ENCODE assay signal across 9 mouse cellular contexts in the genomic region with DNA sequence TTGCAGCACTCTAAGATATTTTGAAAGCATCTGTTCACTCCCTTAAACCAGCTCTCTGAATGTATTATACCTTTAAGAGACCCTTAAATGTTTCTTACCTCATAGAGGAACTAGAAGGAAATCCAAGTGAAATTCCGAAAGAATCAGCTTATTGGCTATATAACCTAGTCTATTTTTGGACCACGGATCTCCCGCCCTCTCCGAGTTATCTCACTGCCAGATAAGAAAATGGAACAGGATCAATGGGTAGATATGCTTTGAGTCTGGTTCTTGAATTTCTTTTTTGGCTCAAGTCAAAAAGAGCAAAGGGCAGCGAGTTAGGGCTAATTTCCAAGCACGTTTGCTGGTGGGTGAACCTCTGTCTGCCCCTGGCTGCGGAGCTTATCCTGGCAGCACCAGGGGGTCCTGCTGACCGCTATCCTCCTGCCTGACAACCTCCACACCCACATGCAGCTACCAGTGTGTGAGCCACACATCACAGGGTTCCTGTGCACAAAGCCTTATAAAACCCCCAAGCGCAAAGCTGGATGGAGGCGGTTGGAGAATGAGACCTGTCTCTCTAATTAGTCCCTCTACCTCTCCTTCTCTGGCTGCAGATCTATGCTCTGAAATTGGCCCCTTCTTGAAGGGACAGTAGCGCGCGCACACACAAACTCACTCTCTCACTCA. TPM values are rescaled to one million over a fixed set of nuclear protein-coding genes. Genes with fewer than 3 reads are reported as not detected.
DNase-seq lines count a peak whose midpoint lies in the region; ATAC-seq and TF ChIP-seq lines count a peak whose summit lies in the region.
"Had no signal": no experiment of that assay in that cellular context is flagged by ENCODE, and none has a peak within 500 bp of the region (broad histone marks: within the 10 kb centered on the region; RNA-seq: fewer than 3 reads in every experiment).

No protein-coding gene starts in this region.

- no peak overlapping the region for H3K27ac ChIP-seq in ES-Bruce4 (ENCODE audit: insufficient read depth, low read length)
- H3K27ac ChIP-seq in limb, embryonic 12.5 days = no peak overlapping the region
- H3K27ac ChIP-seq in stomach, postnatal 0 days (replicated peaks) = no peak overlapping the region

- no peak for ATAC-seq in limb, embryonic 12.5 days (ENCODE audit: insufficient number of reproducible peaks, insufficient read depth, low FRiP score, low TSS enrichment, low read depth)
- no peak for ATAC-seq in stomach, postnatal 0 days (ENCODE audit: low FRiP score, low TSS enrichment)

- peak overlapping the region; percentile 89 for H3K4me2 ChIP-seq in limb, embryonic 12.5 days
- H3K4me2 ChIP-seq in stomach, postnatal 0 days (replicated peaks; ENCODE audit: low read depth) = peak overlapping the region; percentile 53

- no peak overlapping the region for H3K9ac ChIP-seq in ES-Bruce4 (ENCODE audit: low read depth, poor library complexity, severe bottlenecking)
- H3K9ac ChIP-seq in limb, embryonic 12.5 days (replicated peaks) = peak overlapping the region; percentile 50
- H3K9ac ChIP-seq in stomach, postnatal 0 days (ENCODE audit: low read length) = no peak overlapping the region

- TF ChIP-seq POLR2A in ES-Bruce4 (IDR thresholded peaks at IDR 0.05; ENCODE audit: insufficient read depth, low read length) = no peak

- no peak for TF ChIP-seq CTCF in ES-Bruce4 (IDR thresholded peaks at IDR 0.05; ENCODE audit: low read depth, low read length)
- TF ChIP-seq CTCF in stomach, postnatal 0 days (IDR thresholded peaks at IDR 0.05; ENCODE audit: low read depth) = no peak

- peaks cover 5% of the 10 kb centered on the region; the same call in 1 of the 2 replicates for H3K27me3 ChIP-seq in ES-Bruce4 (ENCODE audit: control insufficient read depth, insufficient read depth, low read length, poor library complexity, severe bottlenecking)
- H3K27me3 ChIP-seq in limb, embryonic 12.5 days = peaks cover 21% of the 10 kb centered on the region
- no peaks in the 10 kb centered on the region for H3K27me3 ChIP-seq in stomach, postnatal 0 days (ENCODE audit: control insufficient read depth, insufficient read depth, low read length)

- 14% methylated on average over 13 of the region's 13 CpGs for WGBS in limb, embryonic 12.5 days
- 8% methylated on average over 13 of the region's 13 CpGs for WGBS in stomach, postnatal 0 days

- H3K4me3 ChIP-seq in ES-Bruce4 (ENCODE audit: low read depth, low read length) = peak overlapping the region; percentile 48
- peak overlapping the region; percentile 47 for H3K4me3 ChIP-seq in limb, embryonic 12.5 days (replicated peaks)
- peak overlapping the region; percentile 35; the same call in 1 of the 2 replicates for H3K4me3 ChIP-seq in stomach, postnatal 0 days (ENCODE audit: low read depth, low read length)

- no peaks in the 10 kb centered on the region for H3K4me1 ChIP-seq in ES-Bruce4 (ENCODE audit: control insufficient read depth, insufficient read depth, low read length)
- peaks cover 12% of the 10 kb centered on the region; the same call in 1 of the 2 replicates for H3K4me1 ChIP-seq in limb, embryonic 12.5 days (replicated peaks)
- H3K4me1 ChIP-seq in stomach, postnatal 0 days (replicated peaks; ENCODE audit: control insufficient read depth, insufficient read depth) = no peaks in the 10 kb centered on the region

- H3K9me3 ChIP-seq in ES-Bruce4 (replicated peaks; ENCODE audit: control insufficient read depth, insufficient read depth, low read length, poor library complexity, severe bottlenecking) = no peaks in the 10 kb centered on the region
- H3K9me3 ChIP-seq in limb, embryonic 12.5 days = no peaks in the 10 kb centered on the region
- H3K9me3 ChIP-seq in stomach, postnatal 0 days (ENCODE audit: control insufficient read depth, low read length) = no peaks in the 10 kb centered on the region

- no peaks in the 10 kb centered on the region for H3K36me3 ChIP-seq in ES-Bruce4 (ENCODE audit: control insufficient read depth, insufficient read depth, low read length, poor library complexity, severe bottlenecking)
- no peaks in the 10 kb centered on the region for H3K36me3 ChIP-seq in limb, embryonic 12.5 days
- H3K36me3 ChIP-seq in stomach, postnatal 0 days (ENCODE audit: control insufficient read depth, insufficient read depth, low read length) = no peaks in the 10 kb centered on the region

- peak; percentile 5 for DNase-seq in embryo, embryonic 10 days (ENCODE audit: low spot score)
- no peak for DNase-seq in embryo, embryonic 10.5 days (ENCODE audit: low spot score)
- DNase-seq in frontal cortex, postnatal 14 days (ENCODE audit: low spot score in 2 of 2) = peak; percentile 21 to 24
- no peak for DNase-seq in stomach, postnatal 0 days (ENCODE audit: low spot score)
- DNase-seq in spleen, adult 12 weeks (ENCODE audit: low spot score) = no peak
- DNase-seq in lung, postnatal 10 days = no peak

- no peak for TF ChIP-seq EP300 in ES-Bruce4 (IDR thresholded peaks at IDR 0.05; ENCODE audit: insufficient read depth, low read depth, low read length)
- TF ChIP-seq EP300 in stomach, postnatal 0 days (optimal IDR thresholded peaks at IDR 0.05) = no peak

RNA-seq across cellular contexts. Expression of gene Grm3, which starts 0.5 kb away (rescaled TPM):
- not detected in 2 replicates for polyA plus RNA-seq in ES-Bruce4 (2011; ENCODE audit: insufficient read depth, insufficient read length, low read depth, missing spikeins)
- 0.37 and 0.39 TPM in 2 replicates for polyA plus RNA-seq in limb, embryonic 12.5 days (2016; fragmentation: Nextera tagmentation; extraction: Ambion mirVana)
- polyA plus RNA-seq in stomach, postnatal 0 days (2015; fragmentation: Nextera tagmentation; extraction: Ambion mirVana) = 0.59 and 0.90 TPM in 2 replicates
- polyA plus RNA-seq: C2C12 had no signal

Comparison
In these comparisons a context has a peak if more than half of its experiments do, and no peak if none do; other contexts are left out.
1. DNase-seq: peak in embryo, embryonic 10 days (single experiment) and frontal cortex, postnatal 14 days (2 of 2); none in embryo, embryonic 10.5 days (single experiment), stomach, postnatal 0 days (single experiment), spleen, adult 12 weeks (single experiment) and lung, postnatal 10 days (single experiment).
2. Peak in every context shown above with its lines, with median percentiles within 50 percentile points of each other: H3K4me3 ChIP-seq.